Mouse (Mus musculus) limb, embryonic 14.5 days (tissue): ENCODE data around the gene Gprasp1. TPM values are rescaled to one million over a fixed set of nuclear protein-coding genes. Genes with fewer than 3 reads are reported as not detected.
A peak's percentile ranks its signal among the peaks of the same experiment; 100 is the strongest.
"Not testable (repeated sequence)": the region's sequence is repeated elsewhere in the genome, so short reads cannot be mapped to it uniquely, and the experiment has no call there.

Experiments used
- ATAC-seq: fragments of 200-750 bp; cut with Nextera tagmentation; 2 replicates; pipeline ENCODE4 v1.8.0; 2017; ENCODE audit warnings: low read depth, moderate number of reproducible peaks, moderate TSS enrichment; ENCODE audit not compliant: low FRiP score
- DNase-seq: peaks from one replicate; pipeline ENCODE4 v3.0.0-alpha.2; 2015; ENCODE audit warnings: low spot score
- H3K27ac ChIP-seq: fragments of 300-500 bp; sonication (generic); replicated peaks from 2 replicates; pipeline ENCODE4 v1.5.1; 2014; ENCODE audit warnings: low read depth, mild to moderate bottlenecking, low read length, moderate library complexity, mixed read lengths
- H3K27me3 ChIP-seq: fragments of 300-500 bp; sonication (generic); 2 replicates; pipeline ENCODE4 v1.6.1; 2014; ENCODE audit warnings: low read length, mixed read lengths; ENCODE audit not compliant: control insufficient read depth, insufficient read depth
- H3K36me3 ChIP-seq: fragments of 300-500 bp; sonication (generic); 2 replicates; pipeline ENCODE4 v1.6.1; 2014; ENCODE audit warnings: mild to moderate bottlenecking, low read length, moderate library complexity, mixed read lengths; ENCODE audit not compliant: control insufficient read depth, insufficient read depth
- H3K4me1 ChIP-seq: fragments of 300-500 bp; sonication (generic); 2 replicates; pipeline ENCODE4 v1.6.1; 2014; ENCODE audit warnings: antibody characterized with exemption, low read length, mixed read lengths; ENCODE audit not compliant: control insufficient read depth, insufficient read depth
- H3K4me2 ChIP-seq: fragments of 300-500 bp; sonication (generic); replicated peaks from 2 replicates; pipeline ENCODE4 v1.6.1; 2014; ENCODE audit warnings: low read depth, mild to moderate bottlenecking, low read length, moderate library complexity; ENCODE audit not compliant: severe bottlenecking
- H3K4me3 ChIP-seq: fragments of 300-500 bp; sonication (generic); replicated peaks from 2 replicates; pipeline ENCODE4 v1.5.1; 2014; ENCODE audit warnings: low read length
- H3K9ac ChIP-seq: fragments of 300-500 bp; sonication (generic); 2 replicates; pipeline ENCODE4 v1.6.1; 2014; ENCODE audit warnings: mild to moderate bottlenecking, low read depth, low read length, moderate library complexity; ENCODE audit not compliant: severe bottlenecking
- H3K9me3 ChIP-seq: fragments of 300-500 bp; sonication (generic); 2 replicates; pipeline ENCODE4 v1.6.1; 2016; ENCODE audit warnings: low read length; ENCODE audit not compliant: control insufficient read depth
- POLR2A ChIP-seq: fragments of 200-500 bp; IDR thresholded peaks from 2 replicates; pipeline ENCODE4 v1.8.0; 2012; ENCODE audit warnings: inconsistent platforms, mild to moderate bottlenecking, moderate library complexity, borderline replicate concordance; ENCODE audit not compliant: insufficient read depth, insufficient read length; ENCODE audit errors: extremely low read depth
- WGBS: fragments of 180-500 bp; shearing (Covaris S2); extraction: QIAGEN DNeasy Blood & Tissue Kit; methylation state at CpG from one replicate; pipeline ENCODE4 v1.1.7; 2014; 5-methylcytosine and 5-hydroxymethylcytosine counted together
- polyA plus RNA-seq, 2 experiments: library from polyadenylated mRNA; depleted of rRNA in 1 of 2; stranded (reverse) in 1 of 2; unstranded in 1 of 2; fragments of >200 nt; fragmentation: Nextera tagmentation in 1 of 2; extraction: Ambion mirVana in 1 of 2; gene quantifications; 2 replicates each; pipeline versions ENCODE4 v1.2.1 to v1.2.3; 2012 to 2014

Gene Gprasp1
- polyA plus RNA-seq, 2 experiments, result 52.0 to 73.4 TPM

DNA sequence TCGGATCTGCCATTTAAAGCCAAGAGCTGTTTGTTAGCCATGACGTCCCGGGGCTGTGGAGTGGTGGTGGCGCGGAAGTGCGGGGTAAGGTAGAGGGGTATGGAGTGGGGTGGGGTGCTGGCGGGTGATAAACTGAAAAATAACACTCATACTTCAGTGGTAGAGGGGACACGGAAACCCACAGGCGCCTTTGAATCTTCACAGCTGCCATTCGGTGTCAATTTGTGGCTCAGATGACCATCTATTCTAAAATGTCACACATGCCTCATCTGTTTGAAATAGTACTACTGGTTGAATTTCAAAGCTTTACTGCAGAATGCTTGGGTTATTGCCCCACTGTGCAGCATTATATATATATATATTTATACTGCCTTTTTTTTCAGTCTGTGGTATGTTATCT lies 17.4 kb upstream of the Gprasp1 start, which contains the start of gene Tmsb15a:
Gene Tmsb15a, minus strand, starts transcription at position 101 of the 400 bp plus-strand sequence.
- DNase-seq (no peak), ATAC-seq (no peak)
- Histone ChIP-seq H3K4me2 (no peak within 1 kb of the TSS), H3K27me3 (no peaks in the 10 kb centered on the region), H3K4me1 (no peaks in the 10 kb centered on the region), H3K36me3 (no peaks in the 10 kb centered on the region), H3K4me3 (no peak within 1 kb of the TSS), H3K9ac (no peak within 1 kb of the TSS), H3K27ac (no peak within 1 kb of the TSS), H3K9me3 (no peaks in the 10 kb centered on the region)
- WGBS, result 87% methylated on average over 10 of the region's 10 CpGs
- TF ChIP-seq POLR2A, result no peak

DNA sequence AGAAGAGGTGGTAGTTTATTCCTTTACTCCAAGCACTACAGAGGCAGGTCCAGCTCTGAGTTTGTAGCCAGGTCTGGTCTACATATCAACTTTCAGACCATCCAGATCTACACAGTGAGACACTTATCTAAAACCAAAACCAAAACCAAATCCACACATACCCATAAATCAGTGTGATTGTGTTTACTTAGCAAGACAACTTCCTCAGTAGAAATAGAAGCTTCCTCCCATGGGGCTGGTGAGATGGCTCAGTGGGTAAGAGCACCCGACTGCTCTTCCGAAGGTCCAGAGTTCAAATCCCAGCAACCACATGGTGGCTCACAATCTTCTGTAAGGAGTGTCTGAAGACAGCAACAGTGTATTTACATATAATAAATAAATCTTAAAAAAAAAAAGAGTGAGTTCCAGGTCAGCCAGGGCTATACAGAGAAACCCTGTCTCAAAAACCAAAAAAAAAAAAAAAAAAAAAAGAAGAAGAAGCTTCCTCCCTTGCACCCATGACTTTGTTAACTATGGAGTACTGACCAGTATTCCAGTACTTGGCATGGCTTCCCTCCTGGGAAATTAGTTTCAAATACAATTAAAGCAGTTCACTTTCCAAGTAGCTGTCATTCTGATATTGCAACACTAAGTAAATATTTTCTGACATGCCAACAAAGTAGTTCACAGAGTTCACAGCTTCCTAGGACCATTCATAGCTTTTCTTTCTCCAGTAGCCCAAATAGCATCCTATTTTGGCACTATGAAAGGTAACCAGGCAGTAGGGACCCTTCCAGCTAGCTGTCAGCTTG lies 3.6 kb upstream of the Gprasp1 start:
- no peak for TF ChIP-seq POLR2A
- WGBS, result 86% methylated on average over 2 of the region's 2 CpGs
- no peak overlapping the region for H3K4me3 ChIP-seq
- H3K4me2 ChIP-seq, result no peak overlapping the region
- DNase-seq (no peak), ATAC-seq (no peak)
- H3K36me3 ChIP-seq, result no peaks in the 10 kb centered on the region
- no peak overlapping the region for H3K27ac ChIP-seq
- 0 out of 2 replicates have a peak, but pooled peaks cover 4% of the 10 kb centered on the region for H3K27me3 ChIP-seq
- H3K9ac ChIP-seq, result no peak overlapping the region
- H3K9me3 ChIP-seq, result no peaks in the 10 kb centered on the region
- H3K4me1 ChIP-seq, result no peaks in the 10 kb centered on the region; the same call in 1 of the 2 replicates

DNA sequence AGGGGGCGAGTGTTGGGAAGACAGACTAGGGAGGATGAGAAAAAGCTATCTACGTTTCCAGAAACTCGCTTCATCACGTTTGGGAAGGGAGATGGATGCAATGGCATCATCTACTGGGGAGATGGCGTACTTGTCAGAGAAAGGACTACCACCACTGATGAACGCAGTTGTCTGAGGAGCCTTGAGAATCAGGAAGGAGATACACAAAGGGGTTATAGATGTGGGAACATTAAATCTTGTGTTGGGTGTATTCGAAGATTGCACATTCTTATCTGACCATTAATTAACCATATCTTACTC lies 473 bp downstream of the Gprasp1 start:
- H3K4me2 ChIP-seq, result peak overlapping the region; percentile 49
- H3K9me3 ChIP-seq, result no peaks in the 10 kb centered on the region
- WGBS, result 14% methylated on average over 7 of the region's 7 CpGs
- peak overlapping the region; percentile 83; the same call in 1 of the 2 replicates for H3K27ac ChIP-seq
- H3K4me1 ChIP-seq, result no peaks in the 10 kb centered on the region; the same call in 1 of the 2 replicates
- H3K27me3 ChIP-seq, result 0 out of 2 replicates have a peak, but pooled peaks cover 4% of the 10 kb centered on the region
- H3K36me3 ChIP-seq, result 0 out of 2 replicates have a peak, but pooled peaks cover 5% of the 10 kb centered on the region
- no peak for TF ChIP-seq POLR2A
- DNase-seq, result no peak
- no peak for ATAC-seq
- peak overlapping the region; percentile 53 for H3K4me3 ChIP-seq
- peak overlapping the region; percentile 62 for H3K9ac ChIP-seq

DNA sequence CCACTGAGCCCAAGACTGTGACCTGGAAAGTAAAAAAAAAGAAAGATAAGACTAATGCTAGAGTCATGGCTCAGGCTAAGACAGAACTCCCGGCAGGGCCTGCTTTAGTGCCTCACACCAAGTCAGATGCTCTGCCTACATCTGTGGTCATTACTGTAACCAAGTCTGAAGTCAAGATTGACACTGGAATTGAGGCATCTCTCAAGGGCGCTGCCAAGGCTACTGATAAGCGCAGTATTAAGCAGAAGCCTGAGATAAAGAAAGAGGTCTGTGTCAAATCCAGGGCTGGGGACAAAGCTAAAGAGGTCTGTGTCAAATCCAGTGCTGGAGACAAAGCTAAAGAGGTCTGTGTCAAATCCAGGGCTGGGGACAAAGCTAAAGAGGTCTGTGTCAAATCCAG lies 2.8 kb downstream of the Gprasp1 start:
- 87% methylated on average over 3 of the region's 3 CpGs for WGBS
- H3K4me3 ChIP-seq, H3K9me3 ChIP-seq, H3K9ac ChIP-seq, ATAC-seq, H3K27ac ChIP-seq, DNase-seq, H3K27me3 ChIP-seq, H3K36me3 ChIP-seq, H3K4me1 ChIP-seq, H3K4me2 ChIP-seq: not testable (repeated sequence)

DNA sequence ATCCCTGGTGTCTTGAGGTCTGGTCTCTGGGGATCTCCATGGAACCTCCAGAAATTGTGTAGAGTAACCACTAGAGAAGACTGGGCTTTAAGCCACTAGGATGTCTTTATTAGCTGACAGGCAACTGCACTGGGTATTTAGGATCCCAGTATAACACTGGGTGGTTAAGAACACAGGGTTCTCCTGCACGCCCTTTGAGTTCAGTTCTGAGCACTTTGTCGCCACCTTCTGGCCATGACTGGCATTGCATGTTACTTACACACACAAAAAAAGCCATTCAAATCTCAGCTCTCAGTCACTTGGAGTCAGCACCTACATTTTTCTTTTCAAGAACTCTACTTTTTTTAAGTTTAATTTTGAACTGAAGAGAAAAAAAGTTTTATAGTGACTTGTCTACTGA lies 10.3 kb downstream of the Gprasp1 start:
- no peak for TF ChIP-seq POLR2A
- ATAC-seq (no peak; the same call in 1 of the 2 replicates), DNase-seq (peak; percentile 53)
- WGBS, result 11% methylated on average over 2 of the region's 2 CpGs
- Histone ChIP-seq H3K27me3 (no peaks in the 10 kb centered on the region), H3K27ac (no peak overlapping the region), H3K4me2 (no peak overlapping the region), H3K9ac (no peak overlapping the region), H3K4me3 (no peak overlapping the region), H3K36me3 (peaks cover 8% of the 10 kb centered on the region; the same call in 1 of the 2 replicates), H3K4me1 (no peaks in the 10 kb centered on the region), H3K9me3 (no peaks in the 10 kb centered on the region)

DNA sequence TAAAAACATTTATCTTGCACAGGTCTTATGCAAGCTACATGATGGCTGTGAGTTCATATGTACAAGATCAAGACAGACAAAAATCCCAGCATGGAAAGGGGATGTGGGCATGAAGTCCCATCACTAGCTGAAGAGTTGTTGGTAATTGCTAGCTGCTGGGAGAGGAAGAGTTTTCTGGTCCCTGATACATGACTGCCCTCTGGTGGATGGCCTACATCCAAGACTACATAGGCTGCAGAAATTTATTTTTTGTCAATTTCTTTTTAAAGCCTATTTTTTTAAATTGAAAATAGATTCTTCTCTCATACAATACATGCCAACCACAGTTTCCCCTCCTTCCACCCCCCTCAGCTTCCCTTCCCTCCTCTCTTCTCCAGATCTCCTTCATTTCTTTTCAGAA lies 19.2 kb downstream of the Gprasp1 start:
- Histone ChIP-seq H3K27me3 (no peaks in the 10 kb centered on the region), H3K9me3 (no peaks in the 10 kb centered on the region), H3K9ac (no peak overlapping the region), H3K4me3 (no peak overlapping the region), H3K4me2 (no peak overlapping the region), H3K27ac (no peak overlapping the region), H3K4me1 (no peaks in the 10 kb centered on the region), H3K36me3 (peaks cover 6% of the 10 kb centered on the region; the same call in 1 of the 2 replicates)
- TF ChIP-seq POLR2A, result no peak
- DNase-seq (peak; percentile 36), ATAC-seq (no peak)
